Mouse (Mus musculus) heart, embryonic 15.5 days (tissue): ENCODE measurements around the gene Ascl2. TPM values are rescaled to one million over a fixed set of nuclear protein-coding genes. Genes with fewer than 3 reads are reported as not detected.

Source experiments
- ATAC-seq: fragments of 200-750 bp; cut with Nextera tagmentation; replicated peaks from 2 replicates; pipeline ENCODE4 v1.8.0; 2017; ENCODE audit warnings: low read depth, moderate TSS enrichment; ENCODE audit not compliant: insufficient number of reproducible peaks, insufficient read depth, low FRiP score
- H3K27ac ChIP-seq: fragments of 300-500 bp; sonication (generic); 2 replicates; pipeline ENCODE4 v1.5.1; 2015; ENCODE audit warnings: mild to moderate bottlenecking, inconsistent platforms
- H3K27me3 ChIP-seq: fragments of 300-500 bp; sonication (generic); 2 replicates; pipeline ENCODE4 v1.6.1; 2015; ENCODE audit warnings: inconsistent platforms
- H3K36me3 ChIP-seq: fragments of 300-500 bp; sonication (generic); 2 replicates; pipeline ENCODE4 v1.6.1; 2015; ENCODE audit warnings: mild to moderate bottlenecking, inconsistent platforms
- H3K4me1 ChIP-seq: fragments of 300-500 bp; sonication (generic); replicated peaks from 2 replicates; pipeline ENCODE4 v1.6.1; 2015; ENCODE audit warnings: inconsistent platforms
- H3K4me2 ChIP-seq: fragments of 300-500 bp; sonication (generic); 2 replicates; pipeline ENCODE4 v1.6.1; 2015; ENCODE audit warnings: inconsistent platforms, mild to moderate bottlenecking, moderate library complexity
- H3K4me3 ChIP-seq: fragments of 300-500 bp; sonication (generic); 2 replicates; pipeline ENCODE4 v1.5.1; 2015; ENCODE audit warnings: mild to moderate bottlenecking, inconsistent platforms
- H3K9ac ChIP-seq: fragments of 300-500 bp; sonication (generic); 2 replicates; pipeline ENCODE4 v1.6.1; 2015; ENCODE audit warnings: mild to moderate bottlenecking, inconsistent platforms
- H3K9me3 ChIP-seq: fragments of 300-500 bp; sonication (generic); replicated peaks from 2 replicates; pipeline ENCODE4 v1.6.1; 2016; ENCODE audit warnings: inconsistent platforms
- WGBS: fragments of 180-500 bp; shearing (Covaris S2); methylation state at CpG from one replicate; pipeline ENCODE4 v1.1.7; 2015; ENCODE audit warnings: mixed read lengths; 5-methylcytosine and 5-hydroxymethylcytosine counted together
- polyA plus RNA-seq: library from polyadenylated mRNA; unstranded; fragments of >200 nt; fragmentation: Nextera tagmentation; extraction: Ambion mirVana; gene quantifications from 2 replicates; pipeline ENCODE4 v1.2.1, GENCODE M21; 2015

Ascl2 gene
- polyA plus RNA-seq, 1 experiment from 2014 or later: 0.10 TPM

DNA sequence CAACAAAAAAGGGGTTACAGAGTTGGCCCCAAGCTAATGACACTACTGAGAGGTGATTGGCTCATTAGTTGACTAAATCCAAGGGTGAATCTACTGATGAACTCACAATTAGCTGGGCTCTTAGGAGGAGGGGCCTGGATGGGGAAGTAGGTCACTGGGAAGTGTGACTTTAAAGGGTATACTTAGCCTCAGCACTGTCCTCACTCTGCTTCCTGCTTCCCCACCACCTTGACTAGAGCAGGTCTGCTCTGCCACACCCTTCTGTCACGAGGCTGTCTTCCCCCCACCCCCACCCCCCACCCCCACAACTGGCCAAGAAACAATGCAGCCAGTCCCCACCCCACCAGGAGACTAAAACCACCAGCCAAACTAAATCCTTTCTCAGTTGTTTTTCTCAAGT is 19.5 kb downstream of the Ascl2 start:
- no peak overlapping the region for H3K4me3 ChIP-seq
- peaks cover 12% of the 10 kb centered on the region for H3K27me3 ChIP-seq
- WGBS: 8% methylated on average over 1 of the region's 1 CpGs
- no peak overlapping the region for H3K4me2 ChIP-seq
- H3K36me3 ChIP-seq: no peaks in the 10 kb centered on the region
- H3K27ac ChIP-seq: no peak overlapping the region
- H3K4me1 ChIP-seq: no peaks in the 10 kb centered on the region
- H3K9me3 ChIP-seq: no peaks in the 10 kb centered on the region
- H3K9ac ChIP-seq: no peak overlapping the region
- no peak for ATAC-seq

DNA sequence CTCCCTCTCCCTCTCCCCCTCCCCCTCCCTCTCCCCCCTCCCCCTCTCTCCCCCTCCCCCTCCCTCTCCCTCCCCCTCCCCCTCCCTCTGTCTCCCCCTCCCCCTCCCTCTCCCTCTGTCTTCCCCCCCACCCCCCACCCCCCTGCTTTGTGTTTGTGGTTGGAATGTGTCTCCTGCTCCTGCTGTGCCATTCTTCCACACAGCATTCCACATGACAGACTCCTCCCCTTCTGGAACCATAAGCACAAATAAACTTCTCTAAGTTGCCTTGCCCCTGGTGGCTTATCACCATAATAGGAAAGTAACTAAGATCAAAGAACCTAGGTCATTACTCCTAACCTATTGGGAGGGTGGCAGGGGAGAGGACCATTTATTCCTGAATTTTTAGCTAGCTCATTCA is 31.4 kb downstream of the Ascl2 start:
- Histone ChIP-seq H3K4me1 (no peaks in the 10 kb centered on the region), H3K4me2 (no peak overlapping the region), H3K27ac (no peak overlapping the region), H3K27me3 (no peaks in the 10 kb centered on the region; the same call in 1 of the 2 replicates), H3K9me3 (no peaks in the 10 kb centered on the region), H3K9ac (no peak overlapping the region), H3K36me3 (no peaks in the 10 kb centered on the region), H3K4me3 (no peak overlapping the region)
- ATAC-seq: no peak

DNA sequence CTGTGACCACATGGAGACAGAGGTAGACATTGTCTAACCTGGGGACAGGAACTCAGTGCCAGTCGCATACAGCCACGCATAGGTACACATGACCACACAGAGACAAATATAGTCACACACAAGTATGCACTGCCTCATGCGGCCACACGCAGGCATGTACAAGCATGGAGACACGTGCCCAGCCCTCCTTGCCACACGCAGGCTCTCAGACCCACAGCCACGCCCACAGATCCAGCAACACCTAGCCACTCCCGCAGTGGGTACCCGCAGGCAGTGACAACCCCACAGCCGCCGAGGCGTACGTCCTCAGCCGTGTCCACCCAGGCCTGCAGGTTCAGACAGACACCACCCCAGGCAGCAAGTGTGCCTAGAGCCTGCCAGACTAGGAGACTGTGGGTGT is 33.4 kb downstream of the Ascl2 start:
- no peak for ATAC-seq
- no peak overlapping the region for H3K9ac ChIP-seq
- H3K4me3 ChIP-seq: no peak overlapping the region
- H3K27me3 ChIP-seq: no peaks in the 10 kb centered on the region; the same call in 1 of the 2 replicates
- H3K9me3 ChIP-seq: no peaks in the 10 kb centered on the region
- H3K36me3 ChIP-seq: no peaks in the 10 kb centered on the region
- 82% methylated on average over 14 of the region's 14 CpGs for WGBS
- H3K4me1 ChIP-seq: no peaks in the 10 kb centered on the region
- no peak overlapping the region for H3K4me2 ChIP-seq
- H3K27ac ChIP-seq: no peak overlapping the region

DNA sequence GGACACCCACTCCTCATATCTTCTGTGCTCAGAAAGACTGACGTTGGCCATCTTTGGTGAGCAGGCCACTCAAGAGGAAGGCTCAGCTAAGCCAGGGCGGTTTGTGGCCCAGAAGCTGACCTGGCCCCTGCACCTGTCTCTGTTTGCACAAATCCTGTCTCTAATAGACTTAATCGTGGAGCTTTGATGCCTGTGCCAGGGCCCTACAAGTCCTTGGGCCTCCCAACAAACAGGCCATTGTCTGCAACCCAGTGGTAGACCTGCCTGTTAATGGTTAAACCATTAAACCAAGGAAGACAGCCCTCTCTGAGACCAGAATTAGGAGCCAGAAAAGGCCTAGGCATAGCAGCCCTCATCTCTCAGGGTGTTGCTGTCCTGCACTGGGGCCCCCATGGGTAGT is 36.6 kb downstream of the Ascl2 start:
- no peak for ATAC-seq
- no peak overlapping the region for H3K27ac ChIP-seq
- no peak overlapping the region for H3K4me2 ChIP-seq
- no peaks in the 10 kb centered on the region for H3K36me3 ChIP-seq
- H3K9ac ChIP-seq: no peak overlapping the region
- WGBS: 65% methylated on average over 3 of the region's 3 CpGs
- H3K9me3 ChIP-seq: no peaks in the 10 kb centered on the region
- no peaks in the 10 kb centered on the region; the same call in 1 of the 2 replicates for H3K27me3 ChIP-seq
- H3K4me3 ChIP-seq: no peak overlapping the region
- H3K4me1 ChIP-seq: no peaks in the 10 kb centered on the region

DNA sequence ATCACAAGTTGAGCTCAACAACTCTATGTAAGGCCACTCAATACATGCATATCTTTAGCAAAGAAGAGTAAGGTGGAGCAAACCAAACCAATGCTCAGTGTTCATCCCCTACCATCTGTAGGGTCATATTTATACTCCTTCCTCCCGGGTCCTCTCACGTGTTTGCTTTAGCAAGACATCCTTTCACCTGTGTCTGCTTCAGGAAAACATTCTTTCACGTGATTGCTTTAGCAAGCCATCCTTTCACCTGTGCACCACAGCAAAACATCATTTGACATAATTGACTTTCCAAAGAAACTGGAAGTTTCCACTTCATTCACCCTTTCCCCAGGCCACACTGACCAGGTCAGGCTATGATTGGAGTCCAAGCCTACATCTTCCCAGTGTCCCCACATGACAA is 38.0 kb downstream of the Ascl2 start, which contains the start of gene Th:
Gene Th, minus strand, starts transcription at position 101 of the 400 bp plus-strand sequence.
- ATAC-seq: no peak
- WGBS: 69% methylated on average over 3 of the region's 3 CpGs
- H3K4me2 ChIP-seq: no peak within 1 kb of the TSS
- H3K27me3 ChIP-seq: peaks cover 4% of the 10 kb centered on the region; the same call in 1 of the 2 replicates
- no peak within 1 kb of the TSS for H3K9ac ChIP-seq
- H3K9me3 ChIP-seq: no peaks in the 10 kb centered on the region
- H3K36me3 ChIP-seq: no peaks in the 10 kb centered on the region
- H3K4me1 ChIP-seq: no peaks in the 10 kb centered on the region
- H3K27ac ChIP-seq: no peak within 1 kb of the TSS
- H3K4me3 ChIP-seq: no peak within 1 kb of the TSS

DNA sequence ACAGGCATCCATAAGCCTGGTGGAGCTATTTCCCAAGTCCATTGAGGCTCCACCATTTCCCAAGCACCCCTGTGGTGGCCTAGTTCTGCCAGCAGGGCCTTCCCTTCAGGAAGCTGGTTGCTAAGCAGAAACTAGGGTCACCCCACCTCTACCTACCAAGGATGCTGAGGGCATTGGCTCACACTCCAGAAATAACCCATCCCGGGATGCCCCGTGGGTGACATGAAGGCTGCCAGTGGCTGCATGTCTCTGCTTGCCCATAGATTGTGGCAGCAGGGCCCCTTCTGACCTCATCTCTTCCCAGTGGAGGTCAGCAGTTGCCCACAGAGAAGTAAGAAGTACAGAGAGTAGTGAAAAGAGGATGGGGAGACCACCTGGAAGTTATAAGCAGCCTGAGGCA is 39.5 kb downstream of the Ascl2 start:
- WGBS: 44% methylated on average over 2 of the region's 2 CpGs
- Histone ChIP-seq H3K4me3 (no peak overlapping the region), H3K4me2 (no peak overlapping the region), H3K9ac (no peak overlapping the region), H3K27ac (no peak overlapping the region), H3K36me3 (no peaks in the 10 kb centered on the region), H3K9me3 (no peaks in the 10 kb centered on the region), H3K4me1 (no peaks in the 10 kb centered on the region), H3K27me3 (peaks cover 12% of the 10 kb centered on the region; the same call in 1 of the 2 replicates)
- ATAC-seq: peak; percentile 43; the same call in 1 of the 2 replicates

DNA sequence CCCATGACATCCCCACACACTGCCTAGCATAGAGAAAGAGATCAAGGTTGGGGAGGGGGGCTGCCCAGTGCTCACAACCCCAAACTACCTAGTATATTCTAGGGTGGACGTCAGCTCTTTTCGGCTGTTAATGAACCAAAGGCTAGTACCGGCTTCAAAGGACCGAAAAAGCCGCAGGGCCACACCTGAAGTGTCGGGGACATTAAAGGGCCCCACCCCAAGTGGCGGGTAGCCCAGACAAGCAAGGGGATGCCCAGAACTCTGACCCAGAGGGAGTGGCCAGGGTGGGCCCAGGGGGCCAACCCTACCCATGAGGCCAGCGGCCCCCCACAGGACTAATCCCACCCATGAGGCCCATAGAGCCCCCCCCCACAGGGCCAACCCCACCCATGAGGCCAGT is 41.8 kb downstream of the Ascl2 start:
- Histone ChIP-seq H3K4me1 (no peaks in the 10 kb centered on the region), H3K36me3 (no peaks in the 10 kb centered on the region), H3K9me3 (no peaks in the 10 kb centered on the region), H3K9ac (no peak overlapping the region), H3K4me2 (no peak overlapping the region), H3K4me3 (no peak overlapping the region), H3K27me3 (peaks cover 21% of the 10 kb centered on the region), H3K27ac (no peak overlapping the region)
- 78% methylated on average over 8 of the region's 8 CpGs for WGBS
- ATAC-seq: no peak

DNA sequence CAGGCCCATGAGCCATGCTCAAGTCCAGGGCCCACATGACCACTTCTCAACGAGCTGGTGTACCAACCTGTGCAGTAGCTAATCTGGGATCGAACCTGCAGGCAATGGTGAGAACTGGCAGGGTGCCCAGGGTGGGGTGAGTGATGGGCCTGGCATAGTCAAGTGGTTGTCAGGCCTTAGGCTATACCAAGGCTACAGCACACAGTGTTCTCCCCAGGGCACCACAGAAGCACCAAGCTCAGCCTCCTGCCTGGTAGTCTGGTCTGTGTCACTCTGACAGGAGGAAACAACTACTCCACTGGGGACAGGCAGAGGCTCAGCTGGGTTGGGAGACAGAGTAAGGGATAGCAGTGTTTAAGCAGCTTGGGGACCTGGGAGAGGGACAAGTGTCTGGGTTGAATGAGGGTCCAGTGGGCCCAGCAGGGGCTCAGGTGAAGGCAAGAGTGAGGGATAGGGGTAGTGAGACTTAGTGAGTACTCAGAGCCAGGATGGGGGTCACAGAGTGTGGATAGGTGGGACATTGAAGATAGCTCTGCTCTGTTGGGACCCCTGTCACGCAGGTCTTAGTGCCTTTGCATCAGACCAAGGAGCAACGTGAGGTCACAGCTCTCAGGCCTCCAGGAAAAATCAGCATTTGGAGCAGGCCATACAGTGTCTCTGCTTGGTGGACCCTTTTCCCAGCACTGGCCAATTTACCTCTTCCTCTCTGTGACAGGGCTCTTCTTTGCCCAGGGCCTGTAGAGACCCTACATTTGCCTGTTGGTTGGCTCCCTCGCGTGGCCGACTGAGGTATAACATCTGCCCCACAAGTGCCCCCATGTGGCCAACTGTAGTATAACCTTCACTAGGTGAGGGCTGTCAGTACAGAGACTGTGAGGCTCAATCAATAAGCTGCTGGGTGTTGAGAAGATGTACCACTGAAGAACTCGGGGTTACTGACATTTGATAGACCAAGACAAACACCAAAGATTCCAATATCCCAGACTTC is 50.1 kb downstream of the Ascl2 start:
- Histone ChIP-seq H3K27ac (no peak overlapping the region), H3K9me3 (no peaks in the 10 kb centered on the region), H3K4me3 (no peak overlapping the region), H3K27me3 (peaks cover 61% of the 10 kb centered on the region), H3K4me2 (no peak overlapping the region), H3K9ac (no peak overlapping the region), H3K36me3 (no peaks in the 10 kb centered on the region), H3K4me1 (peaks cover 8% of the 10 kb centered on the region; the same call in 1 of the 2 replicates)
- WGBS: 23% methylated on average over 8 of the region's 8 CpGs
- peak; percentile 77 for ATAC-seq

DNA sequence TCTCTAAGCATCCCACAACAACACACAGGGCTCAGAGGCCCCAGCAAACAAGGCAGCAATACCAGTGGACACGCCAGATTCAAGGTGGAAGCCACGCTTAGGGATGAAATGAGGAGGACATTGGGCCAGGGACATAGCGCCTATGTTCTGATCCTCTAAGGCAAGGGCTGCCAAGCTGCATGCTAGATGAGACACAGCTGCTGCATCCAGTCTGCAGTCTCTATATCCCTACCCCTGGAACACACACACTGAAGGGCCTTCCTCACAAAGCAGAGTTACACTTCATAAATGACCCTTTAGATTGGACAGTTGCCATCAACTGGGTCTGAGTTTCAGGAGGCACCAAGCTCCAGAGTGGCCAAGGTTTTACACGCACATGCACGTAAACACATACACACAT is 51.4 kb downstream of the Ascl2 start:
- Histone ChIP-seq H3K27me3 (peaks cover 58% of the 10 kb centered on the region), H3K4me1 (peaks cover 8% of the 10 kb centered on the region; the same call in 1 of the 2 replicates), H3K9ac (no peak overlapping the region), H3K9me3 (no peaks in the 10 kb centered on the region), H3K4me3 (no peak overlapping the region), H3K27ac (no peak overlapping the region), H3K36me3 (no peaks in the 10 kb centered on the region), H3K4me2 (no peak overlapping the region)
- no peak for ATAC-seq
- WGBS: 78% methylated on average over 5 of the region's 5 CpGs

Other genes starting within 250 kb of the Ascl2 start
- gene Ins2, start 225.9 kb downstream of the Ascl2 start, polyA plus RNA-seq: 0.58 and 1.6 TPM in 2 replicates
- 0.54 and 8.9 TPM in 2 replicates for gene Th, start 38.1 kb downstream of the Ascl2 start, polyA plus RNA-seq
- 2.4 and 3.7 TPM in 2 replicates for gene Tspan32, start 35.8 kb upstream of the Ascl2 start, polyA plus RNA-seq
- gene Cd81, start 83.5 kb upstream of the Ascl2 start, polyA plus RNA-seq: 780 and 813 TPM in 2 replicates
- 45.7 and 66.2 TPM in 2 replicates for gene Tssc4, start 100.0 kb upstream of the Ascl2 start, polyA plus RNA-seq
- gene Trpm5, start 125.4 kb upstream of the Ascl2 start, polyA plus RNA-seq: 3.8 and 4.7 TPM in 2 replicates
- gene Kcnq1, start 137.1 kb upstream of the Ascl2 start, polyA plus RNA-seq: 25.8 and 27.5 TPM in 2 replicates